Mouse (Mus musculus) cerebellum, adult 11 months (tissue): ENCODE measurements around the gene Psmd4.
A peak's percentile ranks its signal among the peaks of the same experiment; 100 is the strongest.
"Not testable (repeated sequence)": the region's sequence is repeated elsewhere in the genome, so short reads cannot be mapped to it uniquely, and the experiment has no call there.

Source experiments
- DNase-seq: peaks from one replicate; pipeline ENCODE4 v3.0.0; 2022

Psmd4 gene

DNA sequence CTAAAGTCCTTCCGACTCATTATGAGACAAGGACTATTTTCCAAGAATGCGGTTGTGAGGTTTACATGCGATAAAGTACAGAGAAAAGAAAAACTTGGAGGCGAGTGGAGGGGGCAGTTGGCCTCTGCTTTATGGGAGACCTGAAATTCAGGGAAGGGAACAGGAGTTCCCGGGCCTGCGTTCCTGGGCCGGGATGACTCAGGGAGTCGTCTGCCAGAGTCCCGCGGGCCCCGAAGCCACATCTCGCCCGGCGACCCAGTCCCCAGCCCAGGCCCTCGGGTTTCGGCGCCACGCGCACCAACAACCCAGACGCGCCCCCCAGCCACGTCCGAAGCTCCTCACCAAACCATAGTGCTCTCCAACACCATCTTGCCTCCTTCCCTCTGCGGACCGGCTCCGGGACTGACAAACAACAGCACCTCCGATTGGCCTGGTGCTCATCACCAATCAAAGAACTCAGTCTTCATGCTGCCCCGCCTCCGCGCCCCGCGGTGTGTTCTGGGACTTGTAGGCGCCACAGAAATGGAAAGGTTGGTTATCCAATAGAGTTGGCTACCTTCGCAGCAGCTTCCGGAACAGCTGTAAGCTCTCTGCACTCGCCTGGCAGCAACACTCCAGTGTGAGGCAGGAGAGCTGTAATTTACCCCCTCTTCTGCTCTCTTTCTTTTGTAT lies at the start of gene Psmd4:
TSS of gene Psmd4 (minus strand) at position 449 of the 672 bp plus-strand sequence.
- peak; percentile 94 for DNase-seq

DNA sequence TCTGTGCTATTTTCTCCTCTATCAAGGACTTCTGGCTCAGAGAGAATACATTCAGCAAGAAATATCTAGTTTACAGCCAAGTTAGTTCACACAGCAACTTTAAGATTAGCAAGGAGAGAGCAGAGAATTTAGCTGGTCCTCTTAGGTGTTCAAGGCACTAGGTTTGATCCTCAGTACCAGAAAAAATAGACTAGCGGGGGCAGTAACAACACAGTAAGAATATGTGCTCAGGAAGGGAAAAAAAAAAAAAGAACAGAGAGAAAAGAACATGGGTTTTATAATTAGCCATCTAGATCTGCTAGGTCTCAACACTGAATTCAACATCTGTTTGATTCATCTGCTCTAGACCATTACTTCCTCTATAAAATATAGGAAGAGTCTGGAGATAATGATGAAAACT lies 45.7 kb upstream of the Psmd4 start:
- DNase-seq: no peak

DNA sequence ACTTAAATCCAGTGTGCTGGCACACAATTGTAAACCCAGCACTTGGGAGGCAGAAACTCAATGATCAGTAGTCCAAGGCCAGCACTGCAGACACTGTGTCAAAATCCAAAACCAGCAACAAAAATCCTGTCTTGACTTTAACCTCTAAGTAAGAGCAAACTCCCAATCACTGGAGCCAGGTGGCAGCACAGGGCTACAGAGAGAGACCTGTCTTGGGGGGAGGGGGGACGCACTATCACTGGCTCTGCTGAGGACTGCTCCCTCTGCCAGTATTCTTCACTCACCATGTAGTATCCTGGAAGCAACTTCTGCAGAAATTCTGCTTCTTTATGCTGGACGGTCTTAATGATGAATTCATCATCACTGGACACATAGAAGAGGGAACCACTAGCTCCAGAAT lies 29.2 kb upstream of the Psmd4 start:
- DNase-seq: no peak

DNA sequence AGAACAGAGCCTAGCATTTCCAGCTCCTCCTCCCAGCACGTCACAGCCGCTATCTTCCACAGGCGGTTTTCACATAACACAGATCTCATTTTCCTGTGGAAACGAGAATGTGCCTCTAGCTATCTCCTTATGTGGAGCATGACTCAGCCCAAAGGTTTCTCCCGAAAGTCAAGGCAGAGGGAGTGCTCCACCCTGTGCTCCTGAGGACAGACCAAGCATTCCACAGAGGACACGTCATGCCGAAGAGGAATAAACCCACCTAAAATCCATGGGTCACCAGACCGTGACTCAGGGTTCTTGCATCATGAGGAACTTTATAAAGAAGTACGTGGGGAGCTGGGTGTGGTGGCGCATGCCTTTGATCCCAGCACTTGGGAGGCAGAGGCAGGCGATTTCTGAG lies 24.2 kb upstream of the Psmd4 start:
- no peak for DNase-seq

DNA sequence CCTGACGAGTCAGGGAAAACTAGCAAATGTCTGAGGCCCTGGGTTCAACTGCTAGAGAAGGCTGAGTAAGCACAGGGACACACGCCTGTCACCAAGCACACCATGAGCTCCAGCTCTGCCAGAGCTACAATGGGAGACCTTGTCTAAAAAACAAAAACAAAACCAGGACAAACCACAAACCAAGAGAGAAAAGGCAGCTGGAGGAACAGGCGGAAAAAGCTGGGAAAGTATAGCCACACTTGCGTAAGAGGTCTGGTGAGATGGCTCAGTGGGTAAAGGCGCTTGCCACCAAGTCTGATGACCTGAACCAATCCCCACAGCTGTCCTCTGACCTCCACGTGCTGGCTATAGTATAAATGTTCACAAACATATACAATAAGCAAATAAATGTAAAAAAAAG lies 23.7 kb upstream of the Psmd4 start:
- no peak for DNase-seq

DNA sequence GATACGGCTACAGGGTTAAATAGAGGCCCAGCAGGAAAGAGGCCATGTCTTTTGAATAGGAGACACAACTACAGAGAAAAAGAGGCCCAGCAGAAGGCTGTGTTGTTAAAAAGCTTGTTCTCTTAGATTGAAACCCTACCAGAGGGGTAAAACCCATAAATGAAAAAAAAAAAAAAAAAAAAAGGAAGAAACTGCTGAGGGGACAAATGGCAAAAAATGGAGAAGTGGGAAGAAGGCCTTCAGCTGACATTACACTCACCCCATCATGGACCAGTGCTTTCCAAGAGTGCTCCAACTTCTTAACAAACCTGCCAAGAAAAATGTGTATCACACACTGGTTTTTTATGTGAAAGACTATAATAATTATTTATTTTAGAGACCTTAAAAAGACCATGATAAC lies 23.1 kb upstream of the Psmd4 start:
- no peak for DNase-seq

DNA sequence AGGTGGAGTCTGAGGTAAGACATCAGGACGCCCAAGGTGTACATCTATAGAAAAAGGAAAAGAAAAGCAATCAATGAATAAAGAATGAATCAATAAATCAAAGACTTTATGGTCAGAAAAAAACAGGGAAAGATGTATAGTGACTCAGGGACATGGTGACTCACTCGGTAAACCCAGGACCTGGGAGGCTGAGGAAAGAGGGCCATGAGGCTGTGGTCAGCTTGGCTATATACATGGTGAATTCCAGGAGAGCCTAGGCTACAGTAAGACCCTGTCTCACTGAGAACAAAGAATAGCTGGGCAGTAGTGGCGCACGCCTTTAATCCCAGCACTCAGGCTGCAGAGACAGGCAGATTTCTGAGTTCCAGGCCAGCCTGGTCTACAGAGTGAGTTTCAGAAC lies 21.3 kb upstream of the Psmd4 start:
- no peak for DNase-seq

DNA sequence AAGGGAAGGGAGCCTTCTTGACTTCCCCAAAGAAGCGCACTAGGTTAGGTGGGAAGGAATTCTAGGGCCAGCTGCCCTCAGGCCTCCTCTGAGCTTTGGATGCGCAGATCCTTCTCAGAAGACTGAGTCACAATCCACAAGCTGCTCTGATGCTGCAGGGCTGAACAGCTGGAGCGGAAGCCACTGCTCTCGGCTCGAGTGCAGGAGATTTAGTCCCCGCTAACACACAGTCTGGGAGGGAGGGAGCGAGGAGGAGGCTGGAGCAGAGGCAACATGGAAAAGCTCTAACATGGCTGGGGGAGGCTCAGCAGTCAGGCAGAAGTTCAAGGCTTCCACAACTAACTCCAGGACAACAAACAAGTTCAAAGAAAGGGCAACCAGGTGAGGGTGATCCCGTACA lies 15.7 kb upstream of the Psmd4 start:
- DNase-seq: no peak

DNA sequence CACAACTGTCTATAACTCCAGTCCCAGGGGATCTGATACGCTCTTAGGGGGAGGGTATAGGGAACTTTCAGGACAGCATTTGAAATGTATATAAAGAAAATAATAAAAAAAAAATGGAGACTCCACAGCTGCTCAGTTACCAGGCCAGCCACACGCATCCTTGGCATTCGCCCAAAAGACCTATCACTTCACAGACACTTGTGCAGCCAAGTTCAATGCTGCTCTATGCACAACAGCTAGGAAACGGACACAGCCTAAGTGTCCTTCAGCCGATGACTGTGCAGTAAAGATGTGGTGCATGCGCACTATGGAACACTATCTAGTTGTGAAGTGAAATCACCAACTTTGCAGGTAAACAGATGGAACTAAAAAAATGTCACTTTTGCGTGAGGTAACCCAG lies 13.9 kb upstream of the Psmd4 start:
- DNase-seq: no peak

DNA sequence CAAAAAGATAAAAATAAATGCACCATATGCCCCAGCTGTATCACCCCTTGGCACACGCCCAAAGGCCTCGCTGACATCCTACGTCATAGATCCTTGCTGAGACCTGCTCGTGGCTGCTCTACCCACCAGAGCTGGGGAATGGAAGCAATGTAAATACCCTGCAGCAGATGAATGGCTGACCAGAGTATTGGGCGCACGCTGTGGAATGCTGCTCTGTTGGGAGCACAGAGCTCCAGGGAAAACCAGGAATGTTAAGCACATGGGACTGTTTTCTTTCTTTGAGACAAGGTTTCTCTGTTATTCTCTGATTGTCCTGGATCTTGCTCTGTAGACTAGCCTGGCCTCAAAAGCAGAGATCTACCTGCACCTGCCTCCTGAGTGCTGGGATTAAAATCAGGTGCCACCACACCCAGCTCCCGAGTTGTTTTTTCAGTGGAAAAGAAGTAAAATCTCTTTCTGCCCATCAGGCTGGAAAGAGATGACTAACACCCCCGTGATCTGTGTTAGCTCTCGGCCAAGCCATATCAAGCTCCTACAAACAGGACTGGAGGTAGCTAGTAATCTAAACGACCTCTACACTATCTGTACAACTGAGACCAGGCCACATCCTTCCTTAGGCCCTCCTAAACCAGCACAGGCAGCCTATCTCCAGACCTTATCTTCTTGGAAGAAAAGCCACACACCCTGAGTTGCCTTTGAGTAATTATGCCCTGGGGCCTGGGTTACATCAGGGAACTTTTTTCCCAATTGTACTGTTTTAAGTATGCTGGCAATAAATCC lies 12.3 kb upstream of the Psmd4 start:
- peak; percentile 20 for DNase-seq

DNA sequence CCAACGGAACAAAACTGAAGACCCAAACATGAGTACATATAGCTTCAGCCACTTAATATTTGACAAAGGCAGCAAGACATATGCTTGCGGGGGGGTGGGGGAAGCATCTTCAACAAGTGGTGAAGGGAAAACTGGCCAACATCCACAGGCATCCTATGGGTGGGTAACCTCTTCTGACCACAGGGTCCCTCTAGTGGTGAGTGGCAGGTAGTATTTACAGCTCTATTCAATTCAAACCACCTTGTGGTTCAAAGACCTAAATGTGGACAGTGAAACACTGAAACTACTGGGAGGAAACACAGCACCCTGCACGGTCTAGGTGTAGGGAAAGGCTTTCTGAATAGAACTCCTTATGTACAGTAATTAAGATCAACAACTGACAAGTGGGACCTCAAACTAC lies 11.3 kb upstream of the Psmd4 start:
- DNase-seq: no peak

DNA sequence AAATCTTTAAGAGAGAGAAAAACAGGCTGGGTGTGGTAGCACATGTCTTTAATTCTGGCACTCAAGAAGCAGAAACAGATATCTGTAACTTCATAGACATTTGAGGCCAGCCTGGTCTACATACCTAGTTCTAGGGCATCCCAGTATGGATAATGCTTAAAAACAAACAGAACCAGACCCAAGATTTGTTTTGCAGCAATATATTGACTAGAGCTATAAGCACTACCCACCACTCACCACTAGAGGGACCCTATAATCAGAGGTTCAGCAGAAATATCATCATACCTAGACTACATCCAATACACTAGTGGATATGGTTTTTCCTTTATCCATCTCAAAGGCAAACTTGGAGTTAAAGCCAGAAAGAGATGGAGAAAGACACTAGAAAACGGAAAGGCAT lies 10.5 kb upstream of the Psmd4 start:
- no peak for DNase-seq

DNA sequence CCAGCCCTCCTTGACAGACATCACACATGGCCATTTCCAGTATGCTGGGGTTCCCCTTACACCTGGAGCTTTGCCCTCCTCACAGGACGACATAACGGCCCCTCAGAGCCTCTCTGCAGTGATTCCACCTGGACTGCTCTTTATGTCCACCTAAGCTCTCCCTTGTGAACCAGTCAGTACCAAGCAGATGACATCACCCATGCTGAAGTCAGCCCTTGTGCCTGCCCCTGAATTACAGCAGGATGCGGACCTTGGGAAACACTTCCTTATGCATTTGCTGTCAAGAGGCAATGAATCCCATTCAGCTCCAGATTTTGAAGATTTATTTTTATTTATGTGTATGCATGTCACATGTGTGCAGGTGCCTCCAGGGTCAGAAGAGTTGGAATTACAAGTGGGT lies 5.5 kb upstream of the Psmd4 start:
- DNase-seq: no peak

DNA sequence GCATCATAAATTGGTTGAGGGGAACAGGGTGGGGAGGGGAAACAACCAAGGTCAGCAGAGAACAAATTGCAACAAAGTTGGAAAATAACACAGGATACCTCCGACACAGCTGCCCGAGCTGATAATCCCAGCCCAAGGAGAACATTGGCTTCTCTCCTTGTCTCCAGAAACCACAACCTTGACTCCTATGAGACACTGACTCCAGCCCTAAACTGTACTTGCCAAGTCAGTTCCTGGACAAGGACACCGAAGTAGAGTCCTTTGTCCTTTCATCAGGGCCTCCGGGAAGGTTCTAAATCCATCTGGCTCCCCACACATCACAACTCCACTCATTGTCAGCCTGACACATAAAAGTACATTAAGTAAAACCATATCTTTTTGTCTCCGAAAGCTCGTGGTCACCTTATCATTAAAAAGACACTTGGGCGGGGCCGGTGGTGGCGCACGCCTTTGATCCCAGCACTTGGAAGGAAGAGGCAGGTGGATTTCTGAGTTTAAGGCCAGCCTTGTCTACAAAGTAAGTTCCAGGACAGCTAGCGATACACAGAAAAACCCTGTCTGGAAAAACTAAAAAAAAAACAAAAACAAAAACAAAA lies 4.1 kb upstream of the Psmd4 start:
- no peak for DNase-seq

DNA sequence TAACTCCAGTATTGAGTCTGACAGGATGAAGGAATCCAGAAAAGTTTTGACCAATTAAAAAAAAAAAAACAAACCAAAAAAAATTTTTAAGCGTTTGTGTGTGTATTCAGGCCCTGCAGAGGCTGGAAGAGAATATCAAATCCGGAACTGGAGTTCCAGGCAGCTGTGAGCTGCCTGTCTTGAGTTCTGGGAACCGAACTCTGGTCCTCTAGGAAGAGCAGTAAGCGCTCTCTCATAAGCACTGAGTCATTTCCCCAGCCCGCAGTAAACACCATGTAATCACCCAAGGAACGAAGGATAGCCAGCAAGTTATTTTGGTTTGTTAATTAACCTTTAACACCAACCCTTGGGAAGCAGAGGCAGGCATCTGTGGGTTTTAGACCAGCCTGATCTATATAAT lies 837 bp upstream of the Psmd4 start:
- DNase-seq: no peak

DNA sequence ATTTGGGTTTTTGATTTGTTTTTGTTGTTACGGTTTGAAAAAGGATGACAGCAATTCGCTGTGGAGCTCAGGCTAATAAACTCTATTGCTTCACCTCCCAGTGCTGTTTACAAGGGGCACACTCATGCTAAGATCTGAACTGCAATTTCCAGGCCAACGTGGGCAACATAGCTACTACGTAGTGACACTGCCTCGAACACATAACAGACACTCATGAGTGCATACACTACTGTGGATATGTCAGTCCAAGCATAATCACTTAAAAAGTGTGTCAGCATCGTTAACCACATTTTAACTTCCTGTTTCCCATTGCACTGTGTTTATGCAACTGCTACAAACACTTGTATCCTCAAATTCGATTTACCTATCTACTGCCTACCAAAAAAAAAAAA lies 420 bp upstream of the Psmd4 start:
- no peak for DNase-seq

DNA sequence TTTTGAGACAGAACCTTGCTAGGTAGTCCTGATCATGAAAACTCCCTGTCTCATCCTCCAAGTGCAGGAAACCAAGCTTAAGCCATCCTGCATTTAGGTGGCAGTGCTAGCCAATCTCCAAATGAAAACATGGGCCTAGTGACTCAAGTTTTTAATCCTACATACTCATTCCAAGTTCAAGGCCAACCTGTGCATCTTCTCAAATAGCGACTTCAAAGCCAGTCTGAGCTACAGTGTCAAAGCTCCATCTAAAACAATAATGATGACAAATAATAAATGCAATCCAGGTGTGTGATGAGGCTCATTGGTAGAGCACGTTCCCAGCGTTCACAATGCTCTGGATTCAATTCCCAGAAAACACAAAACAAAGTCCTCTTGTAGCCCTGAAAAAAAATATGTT lies 789 bp downstream of the Psmd4 start:
- no peak for DNase-seq

DNA sequence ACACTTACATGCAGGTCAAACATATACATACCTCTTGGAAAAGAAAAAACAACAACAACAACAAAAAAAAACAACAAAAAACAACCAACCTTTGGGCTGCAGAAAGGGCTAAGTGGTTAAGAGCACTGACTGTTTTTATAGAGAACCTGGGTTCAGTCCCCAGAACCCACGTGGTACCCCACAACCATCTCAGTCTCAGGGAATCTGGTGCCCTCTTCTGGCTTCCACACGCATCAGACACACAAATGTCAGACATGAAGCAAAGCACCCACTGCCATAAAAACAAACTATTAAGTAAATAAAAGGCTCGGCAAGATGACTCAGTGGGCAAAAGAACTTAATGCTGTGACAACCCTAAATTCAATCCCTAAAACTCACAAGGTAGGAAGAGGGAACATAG lies 12.5 kb downstream of the Psmd4 start:
- DNase-seq: no peak

DNA sequence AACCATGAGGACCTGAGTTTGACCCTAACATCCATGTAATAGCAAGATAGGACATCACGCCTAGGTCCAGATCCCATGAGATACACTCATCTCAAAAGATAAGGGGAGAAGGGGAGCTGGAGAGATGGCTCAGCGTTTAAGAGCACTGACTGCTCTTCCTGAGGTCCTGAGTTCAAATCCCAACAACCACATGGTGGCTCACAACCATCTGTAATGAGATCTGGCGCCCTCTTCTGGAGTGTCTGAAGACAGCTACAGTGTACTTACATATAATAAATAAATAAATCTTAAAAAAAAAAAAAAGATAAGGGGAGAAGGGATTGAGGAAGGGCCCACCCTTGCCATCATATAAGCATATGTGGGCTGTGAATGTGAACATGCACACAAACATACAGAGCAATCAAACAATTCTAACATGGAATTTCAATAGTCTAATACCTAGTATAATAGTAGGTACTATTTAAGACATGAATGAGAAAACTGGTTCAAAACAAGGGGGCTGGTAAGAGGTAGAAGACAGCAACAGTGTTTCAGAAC lies 13.1 kb downstream of the Psmd4 start:
- not testable (repeated sequence) for DNase-seq

DNA sequence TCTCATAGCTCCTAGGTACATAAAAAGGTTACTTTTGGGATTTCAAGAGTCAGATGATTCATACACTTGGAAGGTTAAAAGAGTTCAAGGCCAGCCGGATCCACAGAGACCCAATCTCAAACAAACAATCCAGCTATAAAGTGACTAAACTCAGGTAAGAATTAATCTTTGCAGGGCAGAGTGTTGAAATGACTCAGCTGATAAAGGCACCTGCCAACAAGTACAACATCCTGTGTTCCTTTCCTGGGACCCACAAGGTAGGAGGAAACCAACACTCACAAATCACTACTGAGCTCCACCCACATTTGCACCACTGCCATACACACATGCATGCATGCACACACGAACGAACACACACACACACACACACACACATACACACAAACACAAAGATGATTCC lies 13.8 kb downstream of the Psmd4 start:
- DNase-seq: no peak

DNA sequence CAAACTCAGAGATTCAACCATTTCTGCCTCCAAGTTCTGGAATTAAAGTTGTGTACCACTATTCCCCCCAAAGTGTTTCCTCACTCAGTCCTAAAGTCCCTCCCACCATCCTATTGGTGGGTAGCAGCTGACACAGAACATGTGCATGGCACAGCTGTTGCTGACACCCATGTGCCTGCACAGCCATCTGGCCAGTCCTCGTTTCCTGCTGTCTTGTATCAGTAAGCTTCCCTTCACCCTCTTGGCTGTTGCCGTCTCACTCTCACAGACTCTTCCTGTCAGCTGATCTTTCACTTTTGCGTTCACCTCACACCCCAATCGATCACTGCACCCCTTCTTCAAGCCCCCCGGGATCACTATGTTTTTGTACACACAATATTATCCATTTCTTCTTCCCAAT lies 14.7 kb downstream of the Psmd4 start:
- DNase-seq: no peak

DNA sequence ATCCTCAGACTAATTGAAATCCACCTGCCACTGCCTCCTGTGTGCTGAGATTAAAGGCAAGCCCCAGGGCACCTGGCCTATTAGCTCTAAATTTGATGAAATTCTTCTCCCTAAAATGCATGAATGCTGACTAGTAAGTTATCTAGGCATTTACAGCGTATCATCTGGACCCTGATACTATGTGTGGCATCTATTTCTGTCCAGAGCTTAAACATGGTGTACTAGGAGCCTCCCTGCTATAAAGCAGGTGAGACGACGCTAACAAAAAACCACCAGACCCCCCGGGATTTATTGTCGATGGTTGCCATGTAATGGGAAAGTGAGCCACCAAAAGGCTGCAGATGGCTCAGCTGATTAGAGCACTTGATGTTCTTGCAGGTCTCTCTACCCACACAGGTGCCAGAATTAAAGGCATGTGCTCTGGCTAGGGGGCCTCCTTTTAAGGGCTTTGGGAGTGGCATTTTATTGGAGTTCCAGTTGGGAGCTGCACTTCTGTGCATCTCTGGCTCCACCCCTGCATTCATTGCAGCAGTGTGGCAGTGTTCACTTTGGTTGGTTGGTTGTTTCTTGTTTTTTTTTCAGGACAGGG lies 15.3 kb downstream of the Psmd4 start:
- DNase-seq: no peak

DNA sequence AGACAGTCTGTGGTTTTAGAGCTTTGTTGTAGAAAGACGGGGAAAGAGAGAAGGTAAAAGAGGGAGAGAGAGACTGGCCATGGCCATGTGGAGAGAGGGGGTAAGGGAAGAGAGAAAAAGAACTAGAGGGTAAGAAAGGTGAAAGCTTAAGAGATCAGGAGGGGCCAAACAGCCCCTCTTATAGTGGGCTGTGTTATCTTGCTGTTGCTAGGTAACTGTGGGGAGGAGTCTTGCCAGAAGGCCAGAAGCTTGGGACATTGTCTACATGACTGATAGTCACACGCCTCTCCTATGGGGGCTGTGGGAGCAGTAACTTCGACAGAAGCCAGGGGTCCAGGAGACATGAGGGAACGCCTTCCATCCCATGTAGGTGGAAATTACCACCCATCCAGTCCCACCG lies 17.2 kb downstream of the Psmd4 start:
- DNase-seq: no peak

DNA sequence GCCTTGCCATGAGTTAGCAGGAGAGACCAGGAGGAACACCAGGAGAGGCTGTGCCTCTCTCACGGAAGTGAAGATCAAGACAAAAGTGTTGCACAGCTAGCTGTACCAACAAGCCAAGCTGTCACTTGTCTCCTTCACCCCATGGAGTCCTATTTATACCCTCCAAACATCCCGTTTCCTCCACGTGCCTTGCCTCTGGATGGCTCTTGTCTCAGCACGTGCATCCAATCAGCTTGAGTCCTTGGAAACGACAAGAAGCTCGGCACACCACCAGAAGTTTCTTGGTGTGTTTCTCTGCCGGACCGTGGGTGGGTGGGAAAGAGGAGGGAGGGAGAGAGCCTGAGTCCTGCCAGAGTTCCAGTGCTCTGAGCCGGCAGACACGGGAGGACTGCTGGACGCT lies 17.9 kb downstream of the Psmd4 start:
- DNase-seq: no peak
